Mouse (Mus musculus) neural tube, embryonic 12.5 days (tissue): Measurements from ENCODE around the gene Erbb2. TPM values are rescaled to one million over a fixed set of nuclear protein-coding genes. Genes with fewer than 3 reads are reported as not detected.
"Not testable (repeated sequence)": the region's sequence is repeated elsewhere in the genome, so short reads cannot be mapped to it uniquely, and the experiment has no call there.

Source experiments
- ATAC-seq: fragments of 200-750 bp; cut with Nextera tagmentation; 2 replicates; pipeline ENCODE4 v1.8.0; 2017; ENCODE audit warnings: low read depth, mild to moderate bottlenecking, moderate TSS enrichment, moderate library complexity; ENCODE audit not compliant: low FRiP score
- H3K27ac ChIP-seq: fragments of 300-500 bp; sonication (generic); 2 replicates; pipeline ENCODE4 v1.5.1; 2016
- H3K27me3 ChIP-seq: fragments of 300-500 bp; sonication (generic); replicated peaks from 2 replicates; pipeline ENCODE4 v1.6.1; 2016; ENCODE audit warnings: mild to moderate bottlenecking
- H3K36me3 ChIP-seq: fragments of 300-500 bp; sonication (generic); 2 replicates; pipeline ENCODE4 v1.6.1; 2016; ENCODE audit warnings: mild to moderate bottlenecking
- H3K4me1 ChIP-seq: fragments of 300-500 bp; sonication (generic); 2 replicates; pipeline ENCODE4 v1.6.1; 2016
- H3K4me2 ChIP-seq: fragments of 300-500 bp; sonication (generic); replicated peaks from 2 replicates; pipeline ENCODE4 v1.6.1; 2016; ENCODE audit warnings: mild to moderate bottlenecking
- H3K4me3 ChIP-seq: fragments of 300-500 bp; sonication (generic); 2 replicates; pipeline ENCODE4 v1.5.1; 2016
- H3K9ac ChIP-seq: fragments of 300-500 bp; sonication (generic); 2 replicates; pipeline ENCODE4 v1.6.1; 2016; ENCODE audit warnings: mild to moderate bottlenecking
- H3K9me3 ChIP-seq: fragments of 300-500 bp; sonication (generic); 2 replicates; pipeline ENCODE4 v1.6.1; 2016; ENCODE audit warnings: mild to moderate bottlenecking
- WGBS: fragments of 180-500 bp; shearing (Covaris S2); methylation state at CpG from one replicate; pipeline ENCODE4 v1.1.7; 2016; 5-methylcytosine and 5-hydroxymethylcytosine counted together
- polyA plus RNA-seq: library from polyadenylated mRNA; unstranded; fragments of >200 nt; fragmentation: Nextera tagmentation; extraction: Ambion mirVana; gene quantifications from 2 replicates; pipeline ENCODE4 v1.2.1, GENCODE M21; 2016

Gene Erbb2
- polyA plus RNA-seq, 1 experiment from 2014 or later, result 17.5 TPM

DNA sequence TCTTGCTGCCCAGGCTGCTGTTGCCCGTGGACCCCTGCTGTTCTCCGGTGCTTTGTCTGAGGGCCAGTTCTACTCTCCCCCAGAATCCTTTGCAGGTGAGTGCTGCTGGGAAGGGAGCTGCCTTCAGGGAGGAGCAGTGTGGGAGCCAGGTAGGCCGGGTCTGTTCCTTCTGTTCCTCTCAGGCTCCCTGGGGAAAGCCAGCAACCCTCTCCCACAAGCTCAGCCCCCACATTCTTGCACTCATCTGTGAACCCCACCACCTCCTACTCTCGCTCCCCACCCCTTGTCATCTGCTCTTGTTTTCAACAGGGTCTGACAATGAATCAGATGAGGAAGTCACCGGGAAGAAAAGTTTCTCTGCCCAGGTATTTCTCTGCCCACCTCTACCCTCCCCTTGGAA lies 35.5 kb upstream of the Erbb2 start:
- no peaks in the 10 kb centered on the region for H3K27me3 ChIP-seq
- no peak overlapping the region for H3K9ac ChIP-seq
- peaks cover 70% of the 10 kb centered on the region for H3K36me3 ChIP-seq
- no peak overlapping the region for H3K27ac ChIP-seq
- no peaks in the 10 kb centered on the region for H3K9me3 ChIP-seq
- WGBS, result 64% methylated on average over 5 of the region's 5 CpGs
- H3K4me1 ChIP-seq, result peaks cover 5% of the 10 kb centered on the region
- H3K4me3 ChIP-seq, result no peak overlapping the region
- no peak overlapping the region for H3K4me2 ChIP-seq
- no peak for ATAC-seq

- ATAC-seq, result no peak
Observed at GRCm38 (mm10) chr11:98377787-98378186, 34.5 kb upstream of the Erbb2 start.

DNA sequence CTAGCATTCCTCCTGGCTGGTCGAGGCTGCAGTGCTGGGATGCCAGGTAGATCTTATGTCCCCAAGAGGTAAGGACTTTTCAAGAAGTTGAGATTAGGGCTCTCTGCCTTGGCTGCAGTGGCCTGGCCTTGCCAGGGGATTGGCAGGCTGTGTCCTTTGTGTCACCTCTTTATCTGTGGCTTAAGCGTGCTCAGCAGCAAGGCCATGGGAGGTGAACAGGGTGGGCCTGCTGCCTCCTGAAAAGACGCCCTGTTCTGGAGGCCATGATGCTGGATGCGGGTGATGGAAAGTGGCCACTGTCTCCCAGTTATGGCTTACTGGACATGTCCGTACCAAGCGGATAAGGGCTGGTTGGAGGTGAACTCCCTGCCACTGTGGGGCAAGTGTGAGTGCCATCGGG lies 32.9 kb upstream of the Erbb2 start:
- Histone ChIP-seq H3K4me1 (no peaks in the 10 kb centered on the region), H3K27ac (no peak overlapping the region), H3K4me3 (no peak overlapping the region), H3K9me3 (no peaks in the 10 kb centered on the region), H3K36me3 (peaks cover 68% of the 10 kb centered on the region), H3K27me3 (peaks cover 11% of the 10 kb centered on the region; the same call in 1 of the 2 replicates), H3K4me2 (no peak overlapping the region), H3K9ac (no peak overlapping the region)
- ATAC-seq, result no peak
- WGBS, result 94% methylated on average over 7 of the region's 7 CpGs

More at GRCm38 (mm10) chr11:98377787-98378186, 34.5 kb upstream of the Erbb2 start:
- H3K27ac ChIP-seq, result no peak overlapping the region
- 90% methylated on average over 11 of the region's 11 CpGs for WGBS
- H3K4me1 ChIP-seq, result no peaks in the 10 kb centered on the region
- peaks cover 70% of the 10 kb centered on the region for H3K36me3 ChIP-seq
- no peaks in the 10 kb centered on the region for H3K9me3 ChIP-seq
- no peak overlapping the region for H3K4me3 ChIP-seq
- no peak overlapping the region for H3K4me2 ChIP-seq
- H3K27me3 ChIP-seq, result no peaks in the 10 kb centered on the region
- H3K9ac ChIP-seq, result no peak overlapping the region

DNA sequence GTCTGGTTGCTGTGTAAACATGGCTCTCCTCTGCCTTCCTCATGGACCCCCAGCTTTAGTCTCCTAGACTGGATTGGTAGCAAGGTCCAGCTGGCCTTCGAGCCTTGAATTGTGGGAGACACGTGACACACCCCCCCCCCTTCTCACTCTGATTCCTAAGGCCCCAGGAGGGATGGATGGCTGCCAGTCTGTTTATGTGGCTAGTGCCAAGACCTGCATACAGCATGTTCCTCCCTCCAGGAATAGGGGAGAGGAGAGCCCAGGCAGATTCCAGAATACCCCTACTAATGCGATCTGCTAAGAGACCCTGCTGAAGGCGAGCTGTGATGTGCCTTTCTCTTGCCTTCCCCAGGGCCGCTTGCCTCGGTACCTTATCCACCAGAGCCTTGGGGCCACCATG lies 32.2 kb upstream of the Erbb2 start:
- no peaks in the 10 kb centered on the region for H3K4me1 ChIP-seq
- no peak overlapping the region for H3K9ac ChIP-seq
- no peak for ATAC-seq
- peaks cover 61% of the 10 kb centered on the region for H3K36me3 ChIP-seq
- WGBS, result 89% methylated on average over 6 of the region's 6 CpGs
- no peak overlapping the region for H3K4me3 ChIP-seq
- H3K27ac ChIP-seq, result no peak overlapping the region
- H3K4me2 ChIP-seq, result no peak overlapping the region
- no peaks in the 10 kb centered on the region for H3K9me3 ChIP-seq
- H3K27me3 ChIP-seq, result peaks cover 18% of the 10 kb centered on the region

DNA sequence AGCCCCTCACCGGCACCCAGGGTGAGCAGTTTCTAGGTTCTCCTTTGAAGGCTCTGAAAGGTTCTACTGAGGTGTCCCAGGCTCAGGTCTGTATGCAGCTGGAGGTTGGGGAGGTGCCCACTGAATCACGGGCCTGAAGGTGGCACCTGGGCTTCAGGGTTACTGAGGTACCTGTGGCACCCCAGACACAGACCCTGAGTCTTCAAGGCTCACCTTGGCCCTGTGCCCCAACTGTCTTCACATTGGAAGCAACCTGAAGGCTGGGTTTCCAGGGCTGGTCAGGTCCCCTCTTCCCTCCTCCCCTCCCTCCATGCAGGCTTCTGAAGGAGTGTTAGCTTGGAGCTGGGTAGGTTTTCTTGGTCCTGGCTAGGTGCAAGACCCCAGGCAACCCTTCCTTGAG lies 30.6 kb upstream of the Erbb2 start:
- WGBS, result 87% methylated on average over 2 of the region's 2 CpGs
- no peak for ATAC-seq
- Histone ChIP-seq H3K9me3 (no peaks in the 10 kb centered on the region), H3K9ac (no peak overlapping the region), H3K36me3 (peaks cover 45% of the 10 kb centered on the region), H3K4me3 (no peak overlapping the region), H3K4me2 (no peak overlapping the region), H3K27me3 (peaks cover 34% of the 10 kb centered on the region), H3K27ac (no peak overlapping the region), H3K4me1 (no peaks in the 10 kb centered on the region)

DNA sequence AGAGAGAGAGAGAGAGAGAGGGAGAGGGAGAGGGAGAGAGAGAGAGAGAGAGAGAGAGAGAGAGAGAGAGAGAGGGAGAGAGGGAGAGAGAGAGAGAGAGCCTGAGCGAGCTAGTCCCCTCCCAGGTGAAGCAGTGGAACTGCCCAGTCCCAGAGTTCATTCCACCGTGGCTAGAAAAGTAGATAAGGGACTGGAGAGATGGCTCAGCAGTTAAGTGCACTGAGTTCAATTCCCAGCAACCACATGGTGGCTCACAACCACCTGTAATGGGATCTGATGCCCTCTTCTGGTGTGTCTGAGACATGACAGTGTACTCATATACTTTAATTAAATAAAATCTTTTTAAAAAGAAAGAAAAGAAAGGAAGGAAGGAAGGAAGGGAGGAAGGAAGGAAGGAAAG lies 29.9 kb upstream of the Erbb2 start:
- H3K4me1 ChIP-seq, H3K4me2 ChIP-seq, H3K4me3 ChIP-seq, H3K9ac ChIP-seq, ATAC-seq, H3K27ac ChIP-seq, H3K9me3 ChIP-seq: not testable (repeated sequence)
- Histone ChIP-seq H3K36me3 (peaks cover 38% of the 10 kb centered on the region), H3K27me3 (peaks cover 41% of the 10 kb centered on the region)
- WGBS, result 56% methylated on average over 2 of the region's 2 CpGs

DNA sequence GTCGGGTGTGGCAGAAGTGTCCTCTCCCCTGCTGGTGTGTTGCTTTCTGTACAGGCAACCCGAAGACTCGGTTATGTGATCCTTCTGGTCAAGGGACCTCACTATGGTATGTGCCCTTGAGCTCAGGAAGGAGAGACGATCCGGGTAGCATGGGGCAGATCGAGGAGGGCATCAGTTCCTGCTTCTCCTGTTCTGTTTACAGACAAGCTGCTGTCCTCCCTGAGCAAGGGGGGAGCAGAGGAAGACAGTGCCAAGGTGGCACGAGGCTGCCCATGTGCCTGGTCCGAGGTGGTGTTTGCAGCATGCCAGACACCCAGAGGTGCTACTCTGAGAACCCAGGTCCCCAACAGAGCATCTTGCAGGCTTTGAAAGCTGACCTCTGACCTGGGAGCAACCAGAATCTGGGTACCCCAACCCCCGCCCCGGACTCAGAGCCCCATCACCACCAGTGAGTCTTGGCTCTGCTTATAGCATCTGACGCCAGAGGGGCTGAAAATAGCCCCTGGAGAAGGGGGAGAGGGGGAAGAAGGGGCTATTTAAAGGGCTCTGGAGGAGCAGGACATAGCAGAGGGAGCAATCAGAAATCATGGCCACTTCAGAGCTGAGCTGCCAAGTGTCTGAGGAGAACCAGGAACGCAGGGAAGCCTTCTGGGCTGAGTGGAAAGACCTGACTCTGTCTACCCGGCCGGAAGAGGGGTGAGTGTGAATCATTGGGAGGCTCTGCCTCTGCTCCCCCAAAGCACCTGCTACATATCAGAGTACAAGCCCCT lies 28.8 kb upstream of the Erbb2 start, which contains the start of gene Tcap:
Gene Tcap, plus strand, starts transcription at position 551 of the 770 bp plus-strand sequence.
- no peak for ATAC-seq
- Histone ChIP-seq H3K4me3 (no peak within 1 kb of the TSS), H3K4me1 (no peaks in the 10 kb centered on the region), H3K27ac (no peak within 1 kb of the TSS), H3K9me3 (no peaks in the 10 kb centered on the region), H3K9ac (no peak within 1 kb of the TSS), H3K4me2 (no peak within 1 kb of the TSS), H3K27me3 (peaks cover 52% of the 10 kb centered on the region), H3K36me3 (peaks cover 27% of the 10 kb centered on the region)
- WGBS, result 66% methylated on average over 14 of the region's 14 CpGs

DNA sequence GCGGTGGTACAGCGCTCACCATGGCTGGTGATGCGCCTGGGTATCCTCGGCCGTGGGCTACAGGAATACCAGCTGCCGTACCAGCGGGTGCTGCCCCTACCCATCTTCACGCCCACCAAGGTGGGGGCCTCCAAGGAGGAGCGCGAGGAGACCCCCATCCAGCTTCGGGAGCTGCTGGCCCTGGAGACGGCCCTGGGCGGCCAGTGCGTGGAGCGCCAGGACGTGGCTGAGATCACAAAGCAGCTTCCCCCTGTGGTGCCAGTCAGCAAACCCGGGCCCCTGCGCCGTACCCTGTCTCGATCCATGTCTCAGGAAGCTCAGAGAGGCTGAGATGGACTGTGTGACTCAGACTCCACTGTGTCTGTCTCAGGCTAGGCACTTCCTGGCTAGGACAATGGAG lies 28.1 kb upstream of the Erbb2 start:
- ATAC-seq, result no peak
- peaks cover 20% of the 10 kb centered on the region for H3K36me3 ChIP-seq
- H3K9me3 ChIP-seq, result no peaks in the 10 kb centered on the region
- H3K27ac ChIP-seq, result no peak overlapping the region
- no peak overlapping the region for H3K4me3 ChIP-seq
- peaks cover 59% of the 10 kb centered on the region for H3K27me3 ChIP-seq
- no peak overlapping the region for H3K9ac ChIP-seq
- 0 out of 2 replicates have a peak, but pooled peaks cover 4% of the 10 kb centered on the region for H3K4me1 ChIP-seq
- WGBS, result 75% methylated on average over 20 of the region's 20 CpGs
- no peak overlapping the region for H3K4me2 ChIP-seq

- peaks cover 60% of the 10 kb centered on the region for H3K27me3 ChIP-seq
- ATAC-seq, result no peak
- no peak overlapping the region for H3K4me2 ChIP-seq
- H3K9me3 ChIP-seq, result no peaks in the 10 kb centered on the region
- 64% methylated on average over 8 of the region's 8 CpGs for WGBS
- no peak overlapping the region for H3K9ac ChIP-seq
- no peak overlapping the region for H3K27ac ChIP-seq
- peaks cover 12% of the 10 kb centered on the region for H3K36me3 ChIP-seq
- 0 out of 2 replicates have a peak, but pooled peaks cover 6% of the 10 kb centered on the region for H3K4me1 ChIP-seq
- H3K4me3 ChIP-seq, result no peak overlapping the region
Observed at GRCm38 (mm10) chr11:98384721-98385637, 27.3 kb upstream of the Erbb2 start.

- no peak within 1 kb of the TSS for H3K27ac ChIP-seq
- peak within 1 kb of the TSS; percentile 6; the same call in 1 of the 2 replicates for H3K9ac ChIP-seq
- peaks cover 69% of the 10 kb centered on the region for H3K27me3 ChIP-seq
- 0 out of 2 replicates have a peak, but pooled peaks cover 6% of the 10 kb centered on the region for H3K4me1 ChIP-seq
- no peak for ATAC-seq
- no peak within 1 kb of the TSS for H3K4me3 ChIP-seq
- no peaks in the 10 kb centered on the region for H3K9me3 ChIP-seq
- peak within 1 kb of the TSS; percentile 23 for H3K4me2 ChIP-seq
- 48% methylated on average over 25 of the region's 25 CpGs for WGBS
- H3K36me3 ChIP-seq, result 0 out of 2 replicates have a peak, but pooled peaks cover 3% of the 10 kb centered on the region
Observed at GRCm38 (mm10) chr11:98385638-98386585, 26.4 kb upstream of the Erbb2 start, which contains the start of gene Pnmt. TSS of gene Pnmt (plus strand) at chr11:98386450.

DNA sequence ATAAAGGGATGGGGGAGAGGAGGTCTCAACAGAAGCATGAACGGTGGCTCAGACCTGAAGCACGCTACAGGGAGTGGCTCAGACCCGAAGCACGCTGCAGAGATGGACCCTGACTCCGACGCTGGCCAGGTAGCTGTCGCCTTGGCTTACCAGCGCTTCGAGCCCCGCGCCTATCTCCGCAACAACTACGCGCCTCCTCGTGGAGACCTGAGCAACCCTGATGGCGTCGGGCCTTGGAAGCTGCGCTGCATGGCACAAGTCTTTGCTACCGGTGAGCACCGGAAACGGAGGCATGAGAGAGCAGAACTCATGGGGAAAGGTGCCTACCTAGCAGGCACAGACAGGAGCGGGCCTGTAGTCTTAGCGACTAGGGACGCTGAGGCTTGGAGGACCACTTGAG lies 25.7 kb upstream of the Erbb2 start:
- Histone ChIP-seq H3K4me3 (no peak overlapping the region), H3K4me2 (peak overlapping the region; percentile 23), H3K27me3 (peaks cover 74% of the 10 kb centered on the region), H3K9ac (peak overlapping the region; percentile 6; the same call in 1 of the 2 replicates), H3K9me3 (no peaks in the 10 kb centered on the region), H3K36me3 (0 out of 2 replicates have a peak, but pooled peaks cover 1% of the 10 kb centered on the region), H3K4me1 (0 out of 2 replicates have a peak, but pooled peaks cover 6% of the 10 kb centered on the region), H3K27ac (no peak overlapping the region)
- no peak for ATAC-seq
- WGBS, result 16% methylated on average over 24 of the region's 24 CpGs
